Mouse (Mus musculus): Measurements from ENCODE around the gene Gm3839. TPM values are rescaled to one million over a fixed set of nuclear protein-coding genes. Genes with fewer than 3 reads are reported as not detected.
"Not testable (repeated sequence)": the region's sequence is repeated elsewhere in the genome, so short reads cannot be mapped to it uniquely, and the experiment has no call there.

Gm3839 gene
- 0.42 and 0.47 TPM in 2 replicates for polyA plus RNA-seq (2012; rRNA removed)

GRCm38 (mm10) chr14:11356626-11357025 lies at the start of gene Gm3839:
Gene Gm3839, minus strand, starts transcription at chr14:11356726.
- not testable (repeated sequence) for H3K27ac ChIP-seq (ENCODE audit: control insufficient read depth, insufficient read depth, low read length)

GRCm38 (mm10) chr14:11405661-11406060 lies 49.1 kb upstream of the Gm3839 start:
- Histone ChIP-seq H3K4me1 (replicated peaks; ENCODE audit: control insufficient read depth, insufficient read depth, low read length) (no peaks in the 10 kb centered on the region), H3K27ac (ENCODE audit: control insufficient read depth, insufficient read depth, low read length) (no peak overlapping the region), H3K36me3 (ENCODE audit: control insufficient read depth, insufficient read depth, low read length) (no peaks in the 10 kb centered on the region), H3K27me3 (ENCODE audit: control insufficient read depth, insufficient read depth, low read length) (no peaks in the 10 kb centered on the region), H3K4me3 (ENCODE audit: control insufficient read depth, insufficient read depth, low read length) (no peak overlapping the region)
- no peak for DNase-seq
- no peak for TF ChIP-seq POLR2A (IDR thresholded peaks at IDR 0.05; ENCODE audit: control insufficient read depth, extremely low read depth, insufficient read depth, low read length, poor library complexity)
- no peak for TF ChIP-seq CTCF (IDR thresholded peaks at IDR 0.05; ENCODE audit: borderline replicate concordance, control insufficient read depth, extremely low read depth, insufficient read depth, low read length, poor library complexity)
- 89% methylated on average over 9 of the region's 9 CpGs for WGBS

More at GRCm38 (mm10) chr14:11356626-11357025, at the start of gene Gm3839:
- H3K4me3 ChIP-seq (ENCODE audit: control insufficient read depth, insufficient read depth, low read length); DNase-seq; H3K4me1 ChIP-seq (replicated peaks; ENCODE audit: control insufficient read depth, insufficient read depth, low read length); H3K36me3 ChIP-seq (ENCODE audit: control insufficient read depth, insufficient read depth, low read length); H3K27me3 ChIP-seq (ENCODE audit: control insufficient read depth, insufficient read depth, low read length): not testable (repeated sequence)

- Histone ChIP-seq H3K4me1 (replicated peaks; ENCODE audit: control insufficient read depth, insufficient read depth, low read length) (no peaks in the 10 kb centered on the region), H3K27me3 (ENCODE audit: control insufficient read depth, insufficient read depth, low read length) (no peaks in the 10 kb centered on the region), H3K27ac (ENCODE audit: control insufficient read depth, insufficient read depth, low read length) (no peak overlapping the region), H3K4me3 (ENCODE audit: control insufficient read depth, insufficient read depth, low read length) (no peak overlapping the region), H3K36me3 (ENCODE audit: control insufficient read depth, insufficient read depth, low read length) (no peaks in the 10 kb centered on the region)
- no peak for DNase-seq
- TF ChIP-seq CTCF (IDR thresholded peaks at IDR 0.05; ENCODE audit: borderline replicate concordance, control insufficient read depth, extremely low read depth, insufficient read depth, low read length, poor library complexity), result no peak
- 95% methylated on average over 3 of the region's 3 CpGs for WGBS
Observed at GRCm38 (mm10) chr14:11377846-11378245, 21.3 kb upstream of the Gm3839 start.

- WGBS, result 91% methylated on average over 5 of the region's 5 CpGs
- DNase-seq, result no peak
Observed at GRCm38 (mm10) chr14:11375225-11375624, 18.7 kb upstream of the Gm3839 start.

GRCm38 (mm10) chr14:11346086-11346485 lies 10.4 kb downstream of the Gm3839 start:
- Histone ChIP-seq H3K27ac (ENCODE audit: control insufficient read depth, insufficient read depth, low read length) (no peak overlapping the region), H3K27me3 (ENCODE audit: control insufficient read depth, insufficient read depth, low read length) (no peaks in the 10 kb centered on the region), H3K36me3 (ENCODE audit: control insufficient read depth, insufficient read depth, low read length) (no peaks in the 10 kb centered on the region), H3K4me3 (ENCODE audit: control insufficient read depth, insufficient read depth, low read length) (no peak overlapping the region), H3K4me1 (replicated peaks; ENCODE audit: control insufficient read depth, insufficient read depth, low read length) (no peaks in the 10 kb centered on the region)
- no peak for TF ChIP-seq POLR2A (IDR thresholded peaks at IDR 0.05; ENCODE audit: control insufficient read depth, extremely low read depth, insufficient read depth, low read length, poor library complexity)
- no peak for TF ChIP-seq CTCF (IDR thresholded peaks at IDR 0.05; ENCODE audit: borderline replicate concordance, control insufficient read depth, extremely low read depth, insufficient read depth, low read length, poor library complexity)
- 78% methylated on average over 3 of the region's 3 CpGs for WGBS
- no peak for DNase-seq

More at GRCm38 (mm10) chr14:11375225-11375624, 18.7 kb upstream of the Gm3839 start:
- no peak overlapping the region for H3K27ac ChIP-seq (ENCODE audit: control insufficient read depth, insufficient read depth, low read length)
- TF ChIP-seq CTCF (IDR thresholded peaks at IDR 0.05; ENCODE audit: borderline replicate concordance, control insufficient read depth, extremely low read depth, insufficient read depth, low read length, poor library complexity), result no peak
- TF ChIP-seq POLR2A (IDR thresholded peaks at IDR 0.05; ENCODE audit: control insufficient read depth, extremely low read depth, insufficient read depth, low read length, poor library complexity), result no peak
- no peak overlapping the region for H3K4me3 ChIP-seq (ENCODE audit: control insufficient read depth, insufficient read depth, low read length)
- H3K36me3 ChIP-seq (ENCODE audit: control insufficient read depth, insufficient read depth, low read length), result no peaks in the 10 kb centered on the region
- no peaks in the 10 kb centered on the region for H3K27me3 ChIP-seq (ENCODE audit: control insufficient read depth, insufficient read depth, low read length)
- no peaks in the 10 kb centered on the region for H3K4me1 ChIP-seq (replicated peaks; ENCODE audit: control insufficient read depth, insufficient read depth, low read length)

- DNase-seq, result no peak
- WGBS, result 49% methylated on average over 2 of the region's 2 CpGs
- H3K27me3 ChIP-seq (ENCODE audit: control insufficient read depth, insufficient read depth, low read length), result no peaks in the 10 kb centered on the region
- no peak overlapping the region for H3K27ac ChIP-seq (ENCODE audit: control insufficient read depth, insufficient read depth, low read length)
- H3K4me3 ChIP-seq (ENCODE audit: control insufficient read depth, insufficient read depth, low read length), result no peak overlapping the region
- H3K4me1 ChIP-seq (replicated peaks; ENCODE audit: control insufficient read depth, insufficient read depth, low read length), result no peaks in the 10 kb centered on the region
- H3K36me3 ChIP-seq (ENCODE audit: control insufficient read depth, insufficient read depth, low read length), result no peaks in the 10 kb centered on the region
- TF ChIP-seq CTCF (IDR thresholded peaks at IDR 0.05; ENCODE audit: borderline replicate concordance, control insufficient read depth, extremely low read depth, insufficient read depth, low read length, poor library complexity), result no peak
- no peak for TF ChIP-seq POLR2A (IDR thresholded peaks at IDR 0.05; ENCODE audit: control insufficient read depth, extremely low read depth, insufficient read depth, low read length, poor library complexity)
Observed at GRCm38 (mm10) chr14:11329993-11330392, 26.5 kb downstream of the Gm3839 start.

- TF ChIP-seq POLR2A (IDR thresholded peaks at IDR 0.05; ENCODE audit: control insufficient read depth, extremely low read depth, insufficient read depth, low read length, poor library complexity) (no peak), CTCF (IDR thresholded peaks at IDR 0.05; ENCODE audit: borderline replicate concordance, control insufficient read depth, extremely low read depth, insufficient read depth, low read length, poor library complexity) (no peak)
- Histone ChIP-seq H3K4me1 (replicated peaks; ENCODE audit: control insufficient read depth, insufficient read depth, low read length) (no peaks in the 10 kb centered on the region), H3K4me3 (ENCODE audit: control insufficient read depth, insufficient read depth, low read length) (no peak overlapping the region), H3K27me3 (ENCODE audit: control insufficient read depth, insufficient read depth, low read length) (no peaks in the 10 kb centered on the region), H3K36me3 (ENCODE audit: control insufficient read depth, insufficient read depth, low read length) (no peaks in the 10 kb centered on the region), H3K27ac (ENCODE audit: control insufficient read depth, insufficient read depth, low read length) (no peak overlapping the region)
- WGBS, result 29% methylated on average over 2 of the region's 2 CpGs
- no peak for DNase-seq
Observed at GRCm38 (mm10) chr14:11307079-11307478, 49.4 kb downstream of the Gm3839 start.

GRCm38 (mm10) chr14:11287956-11288355 lies 68.6 kb downstream of the Gm3839 start:
- H3K4me3 ChIP-seq (ENCODE audit: control insufficient read depth, insufficient read depth, low read length); H3K4me1 ChIP-seq (replicated peaks; ENCODE audit: control insufficient read depth, insufficient read depth, low read length); DNase-seq; H3K27ac ChIP-seq (ENCODE audit: control insufficient read depth, insufficient read depth, low read length); H3K27me3 ChIP-seq (ENCODE audit: control insufficient read depth, insufficient read depth, low read length); H3K36me3 ChIP-seq (ENCODE audit: control insufficient read depth, insufficient read depth, low read length): not testable (repeated sequence)
- 88% methylated on average over 3 of the region's 3 CpGs for WGBS
